Mouse (Mus musculus): ENCODE measurements at regions not wholly inside any gene's neighbourhood (a gene's known extent, or its start where the extent isn't known, plus 50 kb on each side); places are given as distances from the start of the nearest gene placed in this dataset.

DNA sequence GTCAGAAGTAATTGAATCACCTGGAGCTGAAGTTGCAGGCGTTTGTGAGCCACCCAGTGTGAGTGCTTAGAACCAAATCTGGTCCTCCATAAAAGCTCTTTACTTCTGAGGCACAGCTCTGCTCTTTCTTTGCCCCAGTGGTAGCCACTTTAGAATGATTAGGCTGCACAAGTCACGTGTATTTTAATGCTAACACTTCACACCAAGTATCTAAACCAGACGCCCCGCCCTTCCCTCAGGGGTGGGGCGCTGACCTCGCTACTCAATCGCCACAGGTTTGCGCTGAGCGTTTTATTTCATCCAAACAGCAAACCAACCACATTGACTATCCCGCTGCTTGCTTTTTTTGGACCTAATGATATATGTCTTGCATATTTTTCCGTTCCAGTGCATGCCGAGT lies 76.4 kb upstream of the Fbxo11 start:
- TF ChIP-seq GATA1 (IDR thresholded peaks at IDR 0.05; ENCODE audit: low read length) = no peak
- TF ChIP-seq TAL1 (IDR thresholded peaks at IDR 0.05; ENCODE audit: low read length) = no peak
